Mouse (Mus musculus): ENCODE data around the gene Rbbp7. TPM values are rescaled to one million over a fixed set of nuclear protein-coding genes. Genes with fewer than 3 reads are reported as not detected.
"Not testable (repeated sequence)": the region's sequence is repeated elsewhere in the genome, so short reads cannot be mapped to it uniquely, and the experiment has no call there.

Rbbp7 gene
- total RNA-seq, 2 experiments from 2014 or later = 42.3 to 86.1 TPM

GRCm38 (mm10) chrX:162791392-162791791, 31.2 kb downstream of the Rbbp7 start:
- not testable (repeated sequence) for ATAC-seq (replicated peaks; ENCODE audit: low FRiP score, poor library complexity, severe bottlenecking)

- no peak for ATAC-seq (replicated peaks; ENCODE audit: low FRiP score, poor library complexity, severe bottlenecking)
These were observed 40.2 kb downstream of the Rbbp7 start for GRCm38 (mm10) chrX:162800371-162800770.

DNA sequence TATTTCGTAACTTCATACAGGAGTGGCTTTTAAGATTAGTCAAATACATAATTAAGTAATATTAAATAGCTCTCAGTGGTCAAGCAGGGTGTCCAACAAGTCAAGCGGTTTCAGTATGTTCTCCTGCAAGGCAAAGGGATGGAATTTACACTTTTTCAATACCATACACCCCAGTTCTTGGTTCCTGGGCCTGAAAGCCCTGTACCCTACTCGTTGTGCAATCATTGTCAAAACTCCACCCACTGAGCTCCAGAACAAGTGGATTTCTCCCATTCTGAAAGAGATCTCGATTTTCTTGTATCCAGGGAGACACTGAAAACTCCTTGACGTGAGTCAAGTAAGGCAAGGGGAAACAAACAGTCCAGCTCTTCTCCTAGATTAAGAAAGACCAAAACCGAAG, 67.8 kb downstream of the Rbbp7 start:
- no peak for ATAC-seq (replicated peaks; ENCODE audit: low FRiP score, poor library complexity, severe bottlenecking)

Other genes starting within 250 kb of the Rbbp7 start
- gene Reps2, start 116.8 kb upstream of the Rbbp7 start, total RNA-seq (2015; ENCODE audit: low replicate concordance) = 2.5 and 3.1 TPM in 2 replicates
- 1.5 and 2.5 TPM in 2 replicates for gene Reps2, start 116.8 kb upstream of the Rbbp7 start, total RNA-seq (2017; ENCODE audit: low replicate concordance)
- gene Txlng, start 69.1 kb downstream of the Rbbp7 start, total RNA-seq (2015; ENCODE audit: low replicate concordance) = 7.9 and 9.2 TPM in 2 replicates
- gene Txlng, start 69.1 kb downstream of the Rbbp7 start, total RNA-seq (2017; ENCODE audit: low replicate concordance) = 17.6 and 23.8 TPM in 2 replicates
- gene Syap1, start 128.0 kb downstream of the Rbbp7 start, total RNA-seq (2015; ENCODE audit: low replicate concordance) = 7.1 and 13.2 TPM in 2 replicates
- gene Syap1, start 128.0 kb downstream of the Rbbp7 start, total RNA-seq (2017; ENCODE audit: low replicate concordance) = 29.5 and 30.1 TPM in 2 replicates
- gene Ctps2, start 140.8 kb downstream of the Rbbp7 start, total RNA-seq (2015; ENCODE audit: low replicate concordance) = 11.7 and 27.4 TPM in 2 replicates
- gene Ctps2, start 140.8 kb downstream of the Rbbp7 start, total RNA-seq (2017; ENCODE audit: low replicate concordance) = 12.4 and 12.7 TPM in 2 replicates
- not detected in 2 replicates for gene S100g, start 204.2 kb downstream of the Rbbp7 start, total RNA-seq (2015; ENCODE audit: low replicate concordance)
- gene S100g, start 204.2 kb downstream of the Rbbp7 start, total RNA-seq (2017; ENCODE audit: low replicate concordance) = not detected in 2 replicates

All from erythroblast, adult 5-6 weeks (primary cell).